Mouse (Mus musculus): Measurements from ENCODE around the gene Lrrfip2. TPM values are rescaled to one million over a fixed set of nuclear protein-coding genes. Genes with fewer than 3 reads are reported as not detected.

Gene Lrrfip2
- polyA plus RNA-seq, 1 experiment from 2014 or later: 37.8 TPM

GRCm38 (mm10) chr9:111239821-111240220 is 122.4 kb downstream of the Lrrfip2 start:
- H3K4me2 ChIP-seq (replicated peaks; ENCODE audit: low read depth, low read length): no peak overlapping the region
- WGBS: 85% methylated on average over 4 of the region's 4 CpGs
- H3K27me3 ChIP-seq (ENCODE audit: control insufficient read depth, insufficient read depth, low read length): no peaks in the 10 kb centered on the region
- no peak for ATAC-seq (ENCODE audit: low FRiP score, low TSS enrichment)
- no peaks in the 10 kb centered on the region for H3K9me3 ChIP-seq (ENCODE audit: control insufficient read depth, low read length)
- H3K4me3 ChIP-seq (ENCODE audit: low read length): no peak overlapping the region
- H3K27ac ChIP-seq (ENCODE audit: low read depth, low read length): no peak overlapping the region
- no peak overlapping the region for H3K9ac ChIP-seq (ENCODE audit: low read depth, low read length)
- H3K4me1 ChIP-seq (ENCODE audit: control insufficient read depth, insufficient read depth, low read length): no peaks in the 10 kb centered on the region
- peaks cover 78% of the 10 kb centered on the region for H3K36me3 ChIP-seq (ENCODE audit: control insufficient read depth, insufficient read depth, low read length)

- Histone ChIP-seq H3K4me3 (ENCODE audit: low read length) (no peak overlapping the region), H3K9me3 (ENCODE audit: control insufficient read depth, low read length) (no peaks in the 10 kb centered on the region), H3K27ac (ENCODE audit: low read depth, low read length) (no peak overlapping the region), H3K9ac (ENCODE audit: low read depth, low read length) (no peak overlapping the region), H3K4me2 (replicated peaks; ENCODE audit: low read depth, low read length) (no peak overlapping the region), H3K36me3 (ENCODE audit: control insufficient read depth, insufficient read depth, low read length) (peaks cover 63% of the 10 kb centered on the region), H3K27me3 (ENCODE audit: control insufficient read depth, insufficient read depth, low read length) (no peaks in the 10 kb centered on the region), H3K4me1 (ENCODE audit: control insufficient read depth, insufficient read depth, low read length) (no peaks in the 10 kb centered on the region)
- ATAC-seq (ENCODE audit: low FRiP score, low TSS enrichment): no peak
- WGBS: 92% methylated on average over 6 of the region's 6 CpGs
These were observed 126.0 kb downstream of the Lrrfip2 start for GRCm38 (mm10) chr9:111243384-111243783.

- ATAC-seq (ENCODE audit: low FRiP score, low TSS enrichment): no peak
- H3K27ac ChIP-seq (ENCODE audit: low read depth, low read length): no peak overlapping the region
- H3K9ac ChIP-seq (ENCODE audit: low read depth, low read length): no peak overlapping the region
- no peak overlapping the region for H3K4me2 ChIP-seq (replicated peaks; ENCODE audit: low read depth, low read length)
- H3K4me3 ChIP-seq (ENCODE audit: low read length): no peak overlapping the region
- WGBS: 84% methylated on average over 6 of the region's 6 CpGs
- H3K36me3 ChIP-seq (ENCODE audit: control insufficient read depth, insufficient read depth, low read length): peaks cover 58% of the 10 kb centered on the region
- H3K4me1 ChIP-seq (ENCODE audit: control insufficient read depth, insufficient read depth, low read length): no peaks in the 10 kb centered on the region
- H3K27me3 ChIP-seq (ENCODE audit: control insufficient read depth, insufficient read depth, low read length): no peaks in the 10 kb centered on the region
- no peaks in the 10 kb centered on the region for H3K9me3 ChIP-seq (ENCODE audit: control insufficient read depth, low read length)
These were observed 128.2 kb downstream of the Lrrfip2 start for GRCm38 (mm10) chr9:111245546-111245945.

GRCm38 (mm10) chr9:111247682-111248246 is 130.4 kb downstream of the Lrrfip2 start:
- no peaks in the 10 kb centered on the region for H3K9me3 ChIP-seq (ENCODE audit: control insufficient read depth, low read length)
- H3K36me3 ChIP-seq (ENCODE audit: control insufficient read depth, insufficient read depth, low read length): peaks cover 66% of the 10 kb centered on the region
- no peak overlapping the region for H3K9ac ChIP-seq (ENCODE audit: low read depth, low read length)
- no peak for ATAC-seq (ENCODE audit: low FRiP score, low TSS enrichment)
- no peak overlapping the region for H3K4me2 ChIP-seq (replicated peaks; ENCODE audit: low read depth, low read length)
- H3K4me1 ChIP-seq (ENCODE audit: control insufficient read depth, insufficient read depth, low read length): no peaks in the 10 kb centered on the region
- no peak overlapping the region for H3K4me3 ChIP-seq (ENCODE audit: low read length)
- 77% methylated on average over 3 of the region's 3 CpGs for WGBS
- H3K27me3 ChIP-seq (ENCODE audit: control insufficient read depth, insufficient read depth, low read length): no peaks in the 10 kb centered on the region
- no peak overlapping the region for H3K27ac ChIP-seq (ENCODE audit: low read depth, low read length)

GRCm38 (mm10) chr9:111252161-111252869 is 134.9 kb downstream of the Lrrfip2 start:
- Histone ChIP-seq H3K27me3 (ENCODE audit: control insufficient read depth, insufficient read depth, low read length) (no peaks in the 10 kb centered on the region), H3K27ac (ENCODE audit: low read depth, low read length) (no peak overlapping the region), H3K9ac (ENCODE audit: low read depth, low read length) (no peak overlapping the region), H3K4me3 (ENCODE audit: low read length) (no peak overlapping the region), H3K4me2 (replicated peaks; ENCODE audit: low read depth, low read length) (no peak overlapping the region), H3K4me1 (ENCODE audit: control insufficient read depth, insufficient read depth, low read length) (no peaks in the 10 kb centered on the region), H3K9me3 (ENCODE audit: control insufficient read depth, low read length) (no peaks in the 10 kb centered on the region), H3K36me3 (ENCODE audit: control insufficient read depth, insufficient read depth, low read length) (peaks cover 76% of the 10 kb centered on the region)
- no peak for ATAC-seq (ENCODE audit: low FRiP score, low TSS enrichment)
- WGBS: 73% methylated on average over 7 of the region's 7 CpGs

GRCm38 (mm10) chr9:111260360-111260985 is 143.1 kb downstream of the Lrrfip2 start:
- Histone ChIP-seq H3K27me3 (ENCODE audit: control insufficient read depth, insufficient read depth, low read length) (no peaks in the 10 kb centered on the region), H3K27ac (ENCODE audit: low read depth, low read length) (no peak overlapping the region), H3K9ac (ENCODE audit: low read depth, low read length) (no peak overlapping the region), H3K4me1 (ENCODE audit: control insufficient read depth, insufficient read depth, low read length) (no peaks in the 10 kb centered on the region), H3K4me3 (ENCODE audit: low read length) (no peak overlapping the region), H3K4me2 (replicated peaks; ENCODE audit: low read depth, low read length) (no peak overlapping the region), H3K36me3 (ENCODE audit: control insufficient read depth, insufficient read depth, low read length) (peaks cover 75% of the 10 kb centered on the region), H3K9me3 (ENCODE audit: control insufficient read depth, low read length) (no peaks in the 10 kb centered on the region)
- 13% methylated on average over 1 of the region's 1 CpGs for WGBS
- ATAC-seq (ENCODE audit: low FRiP score, low TSS enrichment): no peak

- Histone ChIP-seq H3K4me2 (replicated peaks; ENCODE audit: low read depth, low read length) (no peak overlapping the region), H3K4me3 (ENCODE audit: low read length) (no peak overlapping the region), H3K27me3 (ENCODE audit: control insufficient read depth, insufficient read depth, low read length) (no peaks in the 10 kb centered on the region), H3K27ac (ENCODE audit: low read depth, low read length) (no peak overlapping the region), H3K36me3 (ENCODE audit: control insufficient read depth, insufficient read depth, low read length) (peaks cover 72% of the 10 kb centered on the region), H3K4me1 (ENCODE audit: control insufficient read depth, insufficient read depth, low read length) (no peaks in the 10 kb centered on the region), H3K9me3 (ENCODE audit: control insufficient read depth, low read length) (no peaks in the 10 kb centered on the region), H3K9ac (ENCODE audit: low read depth, low read length) (no peak overlapping the region)
- ATAC-seq (ENCODE audit: low FRiP score, low TSS enrichment): no peak
- WGBS: 85% methylated on average over 4 of the region's 4 CpGs
These were observed 144.0 kb downstream of the Lrrfip2 start for GRCm38 (mm10) chr9:111261356-111261755.

- 96% methylated on average over 2 of the region's 2 CpGs for WGBS
- ATAC-seq (ENCODE audit: low FRiP score, low TSS enrichment): no peak
- H3K9me3 ChIP-seq (ENCODE audit: control insufficient read depth, low read length): no peaks in the 10 kb centered on the region
These were observed 150.6 kb downstream of the Lrrfip2 start for GRCm38 (mm10) chr9:111267998-111268397.

GRCm38 (mm10) chr9:111270606-111271005 is 153.2 kb downstream of the Lrrfip2 start:
- peak overlapping the region; percentile 87 for H3K4me3 ChIP-seq (ENCODE audit: low read length)
- H3K36me3 ChIP-seq (ENCODE audit: control insufficient read depth, insufficient read depth, low read length): peaks cover 25% of the 10 kb centered on the region; the same call in 1 of the 2 replicates
- no peaks in the 10 kb centered on the region for H3K9me3 ChIP-seq (ENCODE audit: control insufficient read depth, low read length)
- WGBS: 14% methylated on average over 5 of the region's 5 CpGs
- peaks cover 30% of the 10 kb centered on the region for H3K4me1 ChIP-seq (ENCODE audit: control insufficient read depth, insufficient read depth, low read length)
- ATAC-seq (ENCODE audit: low FRiP score, low TSS enrichment): no peak
- no peaks in the 10 kb centered on the region for H3K27me3 ChIP-seq (ENCODE audit: control insufficient read depth, insufficient read depth, low read length)
- H3K9ac ChIP-seq (ENCODE audit: low read depth, low read length): peak overlapping the region; percentile 71; the same call in 1 of the 2 replicates
- H3K4me2 ChIP-seq (replicated peaks; ENCODE audit: low read depth, low read length): peak overlapping the region; percentile 48
- H3K27ac ChIP-seq (ENCODE audit: low read depth, low read length): peak overlapping the region; percentile 85; the same call in 1 of the 2 replicates

More at GRCm38 (mm10) chr9:111267998-111268397, 150.6 kb downstream of the Lrrfip2 start:
- Histone ChIP-seq H3K9ac (ENCODE audit: low read depth, low read length) (no peak overlapping the region), H3K4me2 (replicated peaks; ENCODE audit: low read depth, low read length) (no peak overlapping the region), H3K27ac (ENCODE audit: low read depth, low read length) (no peak overlapping the region), H3K4me1 (ENCODE audit: control insufficient read depth, insufficient read depth, low read length) (0 out of 2 replicates have a peak, but pooled peaks cover 9% of the 10 kb centered on the region), H3K36me3 (ENCODE audit: control insufficient read depth, insufficient read depth, low read length) (peaks cover 32% of the 10 kb centered on the region), H3K27me3 (ENCODE audit: control insufficient read depth, insufficient read depth, low read length) (no peaks in the 10 kb centered on the region), H3K4me3 (ENCODE audit: low read length) (no peak overlapping the region)

All from kidney, embryonic 14.5 days (tissue).